Mouse (Mus musculus) megakaryocyte-erythroid progenitor cell, adult 5-6 weeks (primary cell): Measurements from ENCODE around the gene Sltm. TPM values are rescaled to one million over a fixed set of nuclear protein-coding genes. Genes with fewer than 3 reads are reported as not detected.
A peak's percentile ranks its signal among the peaks of the same experiment; 100 is the strongest.
"Not testable (repeated sequence)": the region's sequence is repeated elsewhere in the genome, so short reads cannot be mapped to it uniquely, and the experiment has no call there.

Experiments used
- ATAC-seq: replicated peaks from 2 replicates; pipeline ENCODE4 v1.8.0; 2016; ENCODE audit warnings: mild to moderate bottlenecking, inconsistent platforms; ENCODE audit not compliant: severe bottlenecking, poor library complexity, low FRiP score, low TSS enrichment
- total RNA-seq, 2 experiments: library from RNA; stranded (forward) in 1 of 2; stranded (reverse) in 1 of 2; fragments of 200-1000, 215-1000 nt in 1 of 2; fragments of >200 nt in 1 of 2; fragmentation: Nextera tagmentation in 1 of 2; gene quantifications; 2 replicates each; pipeline ENCODE4 v1.2.3; 2014 to 2017

Sltm gene
- total RNA-seq, 2 experiments from 2014 or later: 95.7 to 122 TPM

- not testable (repeated sequence) for ATAC-seq
Measured at GRCm38 (mm10) chr9:70546576-70546975, 4.0 kb downstream of the Sltm start.

- ATAC-seq: no peak
Measured at GRCm38 (mm10) chr9:70548304-70548703, 5.8 kb downstream of the Sltm start.

DNA sequence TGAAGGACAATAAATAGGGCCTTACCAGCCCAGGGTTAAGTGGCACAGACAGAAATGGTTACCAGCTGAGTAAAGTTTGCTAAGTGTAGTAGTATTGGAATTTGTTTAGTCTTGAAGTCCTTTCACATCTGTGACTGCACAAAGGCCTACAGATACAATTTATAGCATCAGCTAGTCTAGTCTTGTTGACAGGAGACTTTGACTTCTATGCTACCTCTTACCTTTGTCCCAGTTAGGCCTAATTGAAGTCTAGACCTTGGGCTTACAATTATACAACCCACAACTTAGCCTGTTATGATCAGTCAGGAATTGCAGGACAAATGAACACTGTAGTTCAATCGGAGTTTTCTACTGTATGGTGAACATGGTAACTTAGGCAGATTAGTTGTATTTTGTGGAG is 9.0 kb downstream of the Sltm start:
- no peak for ATAC-seq

DNA sequence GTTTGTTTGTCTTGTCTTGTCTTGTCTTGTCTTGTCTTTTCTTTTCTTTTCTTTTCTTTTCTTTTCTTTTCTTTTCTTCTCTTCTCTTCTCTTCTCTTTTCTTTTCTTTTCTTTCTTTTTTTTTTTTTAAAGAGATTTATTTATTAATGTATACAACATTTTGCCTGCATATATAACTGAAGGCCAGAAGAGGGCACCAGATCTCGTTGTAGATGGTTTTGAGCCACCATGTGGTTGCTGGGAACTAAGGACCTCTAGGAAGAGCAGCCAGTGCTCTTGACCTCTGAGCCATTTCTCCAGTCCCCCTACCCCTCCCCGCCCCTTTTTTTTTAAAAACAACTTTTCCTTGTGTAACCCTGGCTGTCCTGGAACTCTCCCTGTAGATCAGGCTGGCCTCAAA is 9.7 kb downstream of the Sltm start:
- not testable (repeated sequence) for ATAC-seq

DNA sequence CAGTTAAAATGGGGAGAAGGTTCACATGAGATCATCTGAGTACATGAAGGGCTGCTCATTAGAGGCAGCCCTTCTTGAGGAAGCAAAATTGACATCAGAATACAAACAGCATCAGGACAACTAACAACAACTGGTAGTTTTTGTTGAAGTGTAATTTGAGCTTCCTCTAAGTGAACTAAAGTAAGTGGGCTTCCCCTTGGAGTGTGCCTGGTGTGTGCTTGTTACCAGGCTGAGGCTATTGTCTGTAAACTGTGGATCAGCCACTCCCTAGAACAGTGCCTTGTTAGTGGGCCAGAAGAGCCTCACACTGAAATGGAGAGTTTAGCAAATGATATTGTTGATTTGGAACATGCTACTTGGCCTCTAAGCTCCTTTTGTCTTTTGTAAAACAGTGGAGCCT is 12.9 kb downstream of the Sltm start:
- ATAC-seq: no peak

DNA sequence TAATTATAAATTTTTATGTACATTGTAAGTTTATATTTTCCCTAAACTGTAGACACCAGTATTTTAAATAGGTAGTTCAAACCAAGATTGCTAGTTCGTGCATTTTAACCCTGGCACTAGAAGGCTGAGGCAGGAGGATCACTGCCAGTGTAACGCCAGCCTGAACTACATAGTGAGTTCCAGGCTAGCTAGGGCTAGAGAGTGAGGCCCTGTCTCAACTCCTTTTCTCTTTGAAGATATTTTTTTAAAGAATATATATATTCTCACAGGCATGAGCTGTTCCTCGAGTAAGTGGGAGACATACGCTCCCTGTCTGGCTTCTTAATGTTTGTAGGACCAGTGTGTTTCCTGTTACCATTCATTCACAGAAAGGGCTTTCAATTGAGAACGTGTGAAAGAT is 14.2 kb downstream of the Sltm start:
- ATAC-seq: no peak

DNA sequence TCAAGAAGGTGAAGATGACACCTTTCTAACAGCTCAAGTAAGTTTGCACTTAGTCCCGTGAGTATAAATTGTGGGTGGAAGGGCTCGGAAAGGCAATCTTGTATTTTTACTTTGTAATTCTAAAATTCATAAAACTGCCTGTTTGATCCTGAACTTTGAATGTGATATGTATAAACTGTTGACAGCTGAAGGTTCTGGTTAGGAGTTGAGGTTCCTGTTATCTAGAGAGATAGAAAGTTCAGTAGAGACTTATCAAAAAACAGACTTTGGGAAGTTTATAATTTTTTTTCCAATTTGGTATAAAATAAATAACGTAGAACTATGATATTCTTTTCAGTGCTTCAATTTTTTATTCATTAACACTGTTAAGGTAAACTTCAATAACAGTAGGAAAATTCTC is 20.3 kb downstream of the Sltm start:
- no peak for ATAC-seq

- ATAC-seq: no peak
Measured at GRCm38 (mm10) chr9:70567651-70568050, 25.1 kb downstream of the Sltm start.

DNA sequence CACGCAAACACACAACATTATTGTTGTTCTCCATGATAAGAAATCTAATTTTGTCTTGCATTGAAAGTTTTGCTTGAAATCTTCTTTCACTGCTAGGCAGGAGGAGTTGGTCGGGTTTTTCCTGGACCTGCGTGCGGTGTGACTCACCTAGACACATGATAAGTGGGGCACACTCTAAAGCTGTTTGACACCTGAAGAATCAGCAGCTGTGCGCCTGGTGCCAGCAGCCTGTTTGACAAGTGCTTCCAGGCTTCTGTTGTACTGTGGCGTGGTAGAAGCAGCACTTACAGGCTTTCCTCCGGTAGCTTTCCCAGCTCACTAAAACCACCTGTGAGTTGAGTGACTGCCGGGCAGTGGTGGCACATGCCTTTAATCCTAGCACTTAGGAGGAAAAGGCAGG is 27.8 kb downstream of the Sltm start:
- ATAC-seq: no peak

- ATAC-seq: peak; percentile 59; the same call in 1 of the 2 replicates
Measured at GRCm38 (mm10) chr9:70578123-70578522, 35.6 kb downstream of the Sltm start.

- ATAC-seq: no peak
Measured at GRCm38 (mm10) chr9:70580956-70581355, 38.4 kb downstream of the Sltm start.

GRCm38 (mm10) chr9:70584641-70585040 is 42.1 kb downstream of the Sltm start:
- ATAC-seq: no peak

DNA sequence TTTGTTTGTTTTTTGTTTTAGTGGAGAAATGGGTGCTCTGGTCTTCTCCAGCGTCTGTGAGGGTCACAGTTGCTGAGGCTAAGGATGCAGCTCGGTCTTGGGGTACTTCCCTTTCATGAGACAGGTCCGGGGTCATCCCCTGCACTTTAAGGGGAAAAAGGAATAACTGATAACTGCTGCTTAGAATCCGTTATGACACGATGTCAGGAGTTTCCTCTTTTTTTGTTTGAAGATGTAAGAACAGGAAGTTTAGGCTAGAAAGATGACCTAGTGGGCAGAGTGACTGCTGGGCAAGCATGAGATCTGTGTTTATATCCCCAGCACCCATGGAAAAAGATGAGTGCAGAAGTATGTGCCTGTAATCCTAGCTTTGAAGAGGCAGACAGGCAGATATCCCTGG is 42.6 kb downstream of the Sltm start:
- ATAC-seq: no peak

GRCm38 (mm10) chr9:70587171-70587570 is 44.6 kb downstream of the Sltm start:
- no peak for ATAC-seq

- peak; percentile 49 for ATAC-seq
Measured at GRCm38 (mm10) chr9:70590775-70591174, 48.2 kb downstream of the Sltm start.

DNA sequence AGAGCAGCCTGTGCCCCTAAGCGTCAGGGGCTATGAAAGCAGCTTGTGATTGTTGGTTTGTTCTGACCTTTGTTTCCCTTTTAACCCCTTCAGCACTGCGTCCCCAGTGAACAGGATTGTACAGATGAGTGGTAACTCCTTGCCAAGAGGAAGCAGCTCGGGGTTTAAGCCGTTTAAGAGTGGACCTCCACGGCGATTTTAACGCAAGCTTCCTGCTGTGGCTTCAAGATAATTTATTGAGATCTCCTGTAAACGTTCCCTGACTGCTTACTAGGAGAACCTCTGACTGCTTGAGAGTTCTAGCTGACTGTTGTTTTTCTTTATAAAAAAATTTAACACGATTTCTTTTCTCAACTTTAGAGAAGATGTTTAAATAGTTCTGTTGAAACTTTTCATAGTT is 48.9 kb downstream of the Sltm start:
- ATAC-seq: no peak

DNA sequence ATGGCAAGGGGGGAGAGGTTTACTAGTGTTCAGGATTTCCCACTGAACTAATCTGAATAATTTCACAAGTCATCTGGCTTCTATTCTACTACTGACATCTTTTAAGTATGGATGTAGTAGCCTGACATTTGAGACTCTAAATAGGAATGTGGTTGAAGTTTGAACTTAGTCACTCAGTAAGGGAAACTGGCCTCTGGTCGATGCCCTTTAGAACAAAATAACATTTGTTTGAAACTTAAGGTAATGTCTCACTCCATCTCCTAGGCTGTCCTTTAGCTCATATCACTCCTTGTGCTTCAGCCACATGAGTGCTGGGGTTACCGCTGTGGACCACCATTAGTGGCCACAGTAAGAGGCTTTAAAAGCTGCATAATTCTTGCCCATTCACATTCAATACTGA is 55.7 kb downstream of the Sltm start:
- no peak for ATAC-seq

- ATAC-seq: no peak
Measured at GRCm38 (mm10) chr9:70602186-70602845, 59.8 kb downstream of the Sltm start.

DNA sequence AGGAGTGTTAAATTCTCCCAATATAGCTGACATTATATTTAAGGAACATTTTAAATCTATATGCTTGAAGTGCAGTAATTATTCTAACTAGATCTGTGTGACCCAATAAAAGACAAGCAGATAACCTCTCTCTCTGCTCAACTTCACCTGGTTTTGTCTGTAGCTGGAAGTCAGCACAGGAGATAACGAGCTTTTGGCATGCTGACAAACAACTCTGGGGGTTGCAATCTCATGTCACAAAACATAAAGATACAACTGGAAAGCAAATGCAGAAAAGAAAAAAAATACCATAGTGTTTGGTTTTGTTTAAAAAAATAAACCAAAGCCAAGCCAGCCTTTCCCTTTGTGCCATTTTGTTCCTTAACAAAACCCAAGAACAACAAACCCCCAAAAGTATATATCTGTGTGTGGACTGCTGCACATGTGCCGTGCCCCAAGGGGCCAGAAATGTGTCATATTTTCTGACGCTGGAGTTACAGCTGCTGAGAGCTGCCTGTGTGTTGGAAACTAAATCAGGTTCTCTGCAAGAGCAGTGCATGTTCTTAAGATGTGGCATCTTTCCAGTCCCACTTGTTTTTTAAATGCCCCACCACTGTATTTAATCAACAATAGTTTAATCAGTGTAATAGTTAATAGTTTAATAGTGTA is 68.6 kb downstream of the Sltm start:
- no peak for ATAC-seq

GRCm38 (mm10) chr9:70629711-70630110 is 87.2 kb downstream of the Sltm start:
- no peak for ATAC-seq

- ATAC-seq: no peak
Measured at GRCm38 (mm10) chr9:70631665-70632064, 89.1 kb downstream of the Sltm start.
